9 mouse cellular contexts compared by ENCODE assay signal in genomic region chr6:84697474-84698287, GRCm38 (mm10).
DNase-seq lines count a peak whose midpoint lies in the region; ATAC-seq and TF ChIP-seq lines count a peak whose summit lies in the region.
"Had no signal": no experiment of that assay in that cellular context is flagged by ENCODE, and none has a peak within 500 bp of the region (broad histone marks: within the 10 kb centered on the region; RNA-seq: fewer than 3 reads in every experiment).

No protein-coding gene starts in this region.

- no peaks in the 10 kb centered on the region for H3K27me3 ChIP-seq in heart, embryonic 11.5 days (ENCODE audit: control insufficient read depth, insufficient read depth, low read length)
- H3K27me3 ChIP-seq in forebrain, embryonic 13.5 days = no peaks in the 10 kb centered on the region
- H3K27me3 ChIP-seq: liver, embryonic 15.5 days had no signal

- 29% methylated on average over 9 of the region's 9 CpGs for WGBS in heart, embryonic 11.5 days (ENCODE audit: insufficient replicate concordance)
- 42% methylated on average over 9 of the region's 9 CpGs for WGBS in forebrain, embryonic 13.5 days

- no peak overlapping the region for H3K9ac ChIP-seq in heart, embryonic 11.5 days (ENCODE audit: low read depth, low read length)
- H3K9ac ChIP-seq in forebrain, embryonic 13.5 days = no peak overlapping the region
- H3K9ac ChIP-seq: liver, embryonic 15.5 days had no signal

- H3K27ac ChIP-seq in gastrocnemius, adult 2 months = peak overlapping the region; percentile 57
- peak overlapping the region; percentile 22; the same call in 1 of the 2 replicates for H3K27ac ChIP-seq in heart, embryonic 11.5 days (ENCODE audit: low read depth, low read length)
- no peak overlapping the region for H3K27ac ChIP-seq in forebrain, embryonic 13.5 days
- H3K27ac ChIP-seq: liver, embryonic 15.5 days had no signal

- intact Hi-C loops in gastrocnemius, adult 2 months (cut with DNase I) = no loop called here
- intact Hi-C loops in left cerebral cortex, postnatal 14 days (cut with DNase I) = no loop called here

- ATAC-seq in heart, embryonic 11.5 days (replicated peaks; ENCODE audit: insufficient number of reproducible peaks, low FRiP score, low TSS enrichment) = 0 out of 2 replicates have a peak, but pooled peaks have one; percentile 35
- no peak for ATAC-seq in forebrain, embryonic 13.5 days

- no peak for TF ChIP-seq CTCF in gastrocnemius, adult 2 months (IDR thresholded peaks at IDR 0.05)

- peak; percentile 36 for DNase-seq in gastrocnemius, adult 2 months
- no peak for DNase-seq in gastrocnemius, postnatal 10 days
- DNase-seq in kidney, postnatal 14 days = peak; percentile 49
- DNase-seq in skeletal muscle tissue, adult 2 months (ENCODE audit: low read depth, low spot score) = peak; percentile 57
- no peak for DNase-seq in cerebellum, postnatal 4 days (ENCODE audit: low spot score in 2 of 2)
- no peak for DNase-seq in left cerebral cortex, postnatal 14 days (ENCODE audit: low spot score in 2 of 2)

- H3K36me3 ChIP-seq in heart, embryonic 11.5 days (ENCODE audit: control insufficient read depth, insufficient read depth, low read length) = no peaks in the 10 kb centered on the region
- no peaks in the 10 kb centered on the region for H3K36me3 ChIP-seq in forebrain, embryonic 13.5 days (ENCODE audit: poor library complexity, severe bottlenecking)
- H3K36me3 ChIP-seq: liver, embryonic 15.5 days had no signal

- H3K9me3 ChIP-seq in heart, embryonic 11.5 days (replicated peaks; ENCODE audit: control insufficient read depth, low read length) = no peaks in the 10 kb centered on the region
- H3K9me3 ChIP-seq in forebrain, embryonic 13.5 days (replicated peaks) = no peaks in the 10 kb centered on the region
- H3K9me3 ChIP-seq: liver, embryonic 15.5 days had no signal

- peaks cover 30% of the 10 kb centered on the region for H3K4me1 ChIP-seq in heart, embryonic 11.5 days (ENCODE audit: control insufficient read depth, insufficient read depth, low read length)
- H3K4me1 ChIP-seq in forebrain, embryonic 13.5 days = peaks cover 11% of the 10 kb centered on the region; the same call in 1 of the 2 replicates
- H3K4me1 ChIP-seq: liver, embryonic 15.5 days had no signal

- H3K4me3 ChIP-seq in gastrocnemius, adult 2 months = no peak overlapping the region
- no peak overlapping the region for H3K4me3 ChIP-seq in heart, embryonic 11.5 days (ENCODE audit: low read depth, low read length)
- H3K4me3 ChIP-seq in forebrain, embryonic 13.5 days = no peak overlapping the region
- H3K4me3 ChIP-seq: liver, embryonic 15.5 days had no signal

- peak overlapping the region; percentile 19; the same call in 1 of the 2 replicates for H3K4me2 ChIP-seq in heart, embryonic 11.5 days
- H3K4me2 ChIP-seq in forebrain, embryonic 13.5 days = no peak overlapping the region
- H3K4me2 ChIP-seq: liver, embryonic 15.5 days had no signal

Comparison
In these comparisons a context has a peak if more than half of its experiments do, and no peak if none do; other contexts are left out.
1. DNase-seq: peak in gastrocnemius, adult 2 months (single experiment), kidney, postnatal 14 days (single experiment) and skeletal muscle tissue, adult 2 months (single experiment); none in gastrocnemius, postnatal 10 days (single experiment), cerebellum, postnatal 4 days (0 of 2) and left cerebral cortex, postnatal 14 days (0 of 2).